Mouse (Mus musculus) hindbrain, postnatal 0 days (tissue): ENCODE data around the gene Trip6. TPM values are rescaled to one million over a fixed set of nuclear protein-coding genes. Genes with fewer than 3 reads are reported as not detected.

Experiments
- ATAC-seq: fragments of 200-750 bp; cut with Nextera tagmentation; 2 replicates; pipeline ENCODE4 v1.8.0; 2017; ENCODE audit warnings: mild to moderate bottlenecking, moderate TSS enrichment, moderate library complexity
- DNase-seq: peaks from one replicate; pipeline ENCODE4 v3.0.0-alpha.2; 2015; ENCODE audit warnings: low spot score
- H3K27ac ChIP-seq: fragments of 300-500 bp; sonication (generic); 2 replicates; pipeline ENCODE4 v1.5.1; 2014; ENCODE audit warnings: mild to moderate bottlenecking
- H3K27me3 ChIP-seq: fragments of 300-500 bp; sonication (generic); 2 replicates; pipeline ENCODE4 v1.6.1; 2014; ENCODE audit warnings: low read length, mixed read lengths; ENCODE audit not compliant: insufficient read depth
- H3K36me3 ChIP-seq: fragments of 300-500 bp; sonication (generic); 2 replicates; pipeline ENCODE4 v1.6.1; 2014; ENCODE audit warnings: low read length, mixed read lengths; ENCODE audit not compliant: insufficient read depth
- H3K4me1 ChIP-seq: fragments of 300-500 bp; sonication (generic); 2 replicates; pipeline ENCODE4 v1.6.1; 2014; ENCODE audit warnings: antibody characterized with exemption, low read length, mixed read lengths; ENCODE audit not compliant: insufficient read depth
- H3K4me2 ChIP-seq: fragments of 300-500 bp; sonication (generic); 2 replicates; pipeline ENCODE4 v1.6.1; 2014; ENCODE audit warnings: low read depth, mild to moderate bottlenecking, low read length, moderate library complexity, mixed read lengths
- H3K4me3 ChIP-seq: fragments of 300-500 bp; sonication (generic); 2 replicates; pipeline ENCODE4 v1.5.1; 2014; ENCODE audit warnings: low read length
- H3K9ac ChIP-seq: fragments of 300-500 bp; sonication (generic); replicated peaks from 2 replicates; pipeline ENCODE4 v1.6.1; 2014; ENCODE audit warnings: mild to moderate bottlenecking, low read length, moderate library complexity, mixed read lengths
- H3K9me3 ChIP-seq: fragments of 300-500 bp; sonication (generic); 2 replicates; pipeline ENCODE4 v1.6.1; 2016; ENCODE audit warnings: low read length, mixed read lengths
- CTCF ChIP-seq: IDR thresholded peaks from 2 replicates; pipeline ENCODE4 v1.5.1; 2016; ENCODE audit warnings: antibody characterized with exemption, control low read depth, low read depth
- WGBS: fragments of 180-500 bp; shearing (Covaris S2); extraction: QIAGEN DNeasy Blood & Tissue Kit; methylation state at CpG from one replicate; pipeline ENCODE4 v1.1.7; 2014; 5-methylcytosine and 5-hydroxymethylcytosine counted together
- polyA plus RNA-seq: library from polyadenylated mRNA; unstranded; fragments of >200 nt; fragmentation: Nextera tagmentation; extraction: Ambion mirVana; gene quantifications from 2 replicates; pipeline ENCODE4 v1.2.1, GENCODE M21; 2015
- total RNA-seq: library from RNA; depleted of rRNA; stranded (reverse); fragments of >200 nt; gene quantifications from 2 replicates; pipeline ENCODE4 v1.2.3, GENCODE M21; 2014

Trip6 gene
- total and polyA plus RNA-seq, 2 experiments from 2014 or later = 15.0 to 15.5 TPM

- H3K27ac ChIP-seq = no peak overlapping the region
- ATAC-seq = no peak
- H3K9ac ChIP-seq = no peak overlapping the region
- no peak for DNase-seq
- no peak for TF ChIP-seq CTCF
- H3K27me3 ChIP-seq = 0 out of 2 replicates have a peak, but pooled peaks cover 6% of the 10 kb centered on the region
- 0 out of 2 replicates have a peak, but pooled peaks cover 2% of the 10 kb centered on the region for H3K9me3 ChIP-seq
- WGBS = 90% methylated on average over 1 of the region's 1 CpGs
- H3K4me3 ChIP-seq = no peak overlapping the region
- no peaks in the 10 kb centered on the region for H3K36me3 ChIP-seq
- no peak overlapping the region for H3K4me2 ChIP-seq
- 0 out of 2 replicates have a peak, but pooled peaks cover 13% of the 10 kb centered on the region for H3K4me1 ChIP-seq
Measured at GRCm38 (mm10) chr5:137346388-137346787, 32.2 kb upstream of the Trip6 start.

GRCm38 (mm10) chr5:137345821-137346220 lies 31.6 kb upstream of the Trip6 start:
- DNase-seq (no peak), ATAC-seq (no peak)
- Histone ChIP-seq H3K36me3 (no peaks in the 10 kb centered on the region), H3K9ac (no peak overlapping the region), H3K9me3 (0 out of 2 replicates have a peak, but pooled peaks cover 2% of the 10 kb centered on the region), H3K4me3 (no peak overlapping the region), H3K4me2 (no peak overlapping the region), H3K4me1 (0 out of 2 replicates have a peak, but pooled peaks cover 11% of the 10 kb centered on the region), H3K27me3 (0 out of 2 replicates have a peak, but pooled peaks cover 6% of the 10 kb centered on the region), H3K27ac (no peak overlapping the region)
- no peak for TF ChIP-seq CTCF
- 31% methylated on average over 9 of the region's 9 CpGs for WGBS

GRCm38 (mm10) chr5:137343869-137344268 lies 29.7 kb upstream of the Trip6 start:
- Histone ChIP-seq H3K4me2 (no peak overlapping the region), H3K4me3 (no peak overlapping the region), H3K9me3 (0 out of 2 replicates have a peak, but pooled peaks cover 2% of the 10 kb centered on the region), H3K36me3 (no peaks in the 10 kb centered on the region), H3K9ac (no peak overlapping the region), H3K27me3 (0 out of 2 replicates have a peak, but pooled peaks cover 3% of the 10 kb centered on the region), H3K27ac (no peak overlapping the region), H3K4me1 (peaks cover 12% of the 10 kb centered on the region)
- no peak for ATAC-seq
- TF ChIP-seq CTCF = peak; percentile 26; the same call in 1 of the 2 replicates
- no peak for DNase-seq

GRCm38 (mm10) chr5:137343412-137343811 lies 29.2 kb upstream of the Trip6 start:
- Histone ChIP-seq H3K36me3 (no peaks in the 10 kb centered on the region), H3K27ac (no peak overlapping the region), H3K27me3 (no peaks in the 10 kb centered on the region), H3K4me1 (peaks cover 9% of the 10 kb centered on the region), H3K4me2 (no peak overlapping the region), H3K9ac (no peak overlapping the region), H3K4me3 (no peak overlapping the region), H3K9me3 (0 out of 2 replicates have a peak, but pooled peaks cover 2% of the 10 kb centered on the region)
- DNase-seq (no peak), ATAC-seq (no peak)
- 96% methylated on average over 5 of the region's 5 CpGs for WGBS
- no peak for TF ChIP-seq CTCF

- H3K27me3 ChIP-seq = no peaks in the 10 kb centered on the region
- no peak overlapping the region for H3K4me3 ChIP-seq
- ATAC-seq (no peak), DNase-seq (no peak)
- H3K4me2 ChIP-seq = no peak overlapping the region
- H3K36me3 ChIP-seq = no peaks in the 10 kb centered on the region
- WGBS = 74% methylated on average over 7 of the region's 7 CpGs
- 0 out of 2 replicates have a peak, but pooled peaks cover 2% of the 10 kb centered on the region for H3K9me3 ChIP-seq
- peaks cover 9% of the 10 kb centered on the region for H3K4me1 ChIP-seq
- H3K9ac ChIP-seq = no peak overlapping the region
- TF ChIP-seq CTCF = no peak
- no peak overlapping the region for H3K27ac ChIP-seq
Measured at GRCm38 (mm10) chr5:137342407-137343012, 28.3 kb upstream of the Trip6 start.

GRCm38 (mm10) chr5:137340222-137340621 lies 26.0 kb upstream of the Trip6 start:
- Histone ChIP-seq H3K27me3 (no peaks in the 10 kb centered on the region), H3K9me3 (0 out of 2 replicates have a peak, but pooled peaks cover 2% of the 10 kb centered on the region), H3K4me1 (peaks cover 9% of the 10 kb centered on the region), H3K9ac (no peak overlapping the region; the same call in 1 of the 2 replicates), H3K4me3 (no peak overlapping the region), H3K36me3 (no peaks in the 10 kb centered on the region), H3K4me2 (peak overlapping the region; percentile 67; the same call in 1 of the 2 replicates), H3K27ac (peak overlapping the region; percentile 70)
- WGBS = 72% methylated on average over 6 of the region's 6 CpGs
- no peak for TF ChIP-seq CTCF
- ATAC-seq (no peak), DNase-seq (no peak)
